Mouse (Mus musculus): ENCODE results near the gene Hhipl2. TPM values are rescaled to one million over a fixed set of nuclear protein-coding genes. Genes with fewer than 3 reads are reported as not detected.
"Not testable (repeated sequence)": the region's sequence is repeated elsewhere in the genome, so short reads cannot be mapped to it uniquely, and the experiment has no call there.

The Hhipl2 gene
- polyA plus RNA-seq (2016; fragmentation: Nextera tagmentation; extraction: Ambion mirVana): 0.07 and 0.09 TPM in 2 replicates

DNA sequence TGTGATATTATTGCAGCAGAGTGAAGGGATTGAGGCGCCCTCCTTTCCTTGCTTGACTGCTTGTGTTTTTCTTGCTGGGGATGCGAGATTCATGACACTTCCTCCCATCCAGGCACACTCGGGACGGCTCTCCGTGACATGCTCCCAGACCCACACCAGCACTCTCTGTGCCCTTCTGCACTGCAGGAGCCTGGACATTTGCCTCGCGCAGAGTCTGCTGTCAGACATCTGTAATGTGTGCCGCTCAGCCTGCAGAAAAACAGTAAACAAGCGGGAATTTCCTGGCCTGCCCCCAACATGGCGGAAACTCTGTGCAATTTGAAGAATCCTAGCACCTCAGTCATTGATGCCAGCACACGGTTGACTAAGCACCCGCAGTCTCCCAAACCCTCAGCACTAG is at the start of gene Hhipl2:
Gene Hhipl2 (plus strand): TSS at position 343 of the 400 bp plus-strand sequence.
- Histone ChIP-seq H3K9me3 (no peaks in the 10 kb centered on the region), H3K4me3 (no peak within 1 kb of the TSS), H3K36me3 (replicated peaks) (peaks cover 3% of the 10 kb centered on the region; the same call in 1 of the 2 replicates), H3K27ac (no peak within 1 kb of the TSS), H3K4me1 (no peaks in the 10 kb centered on the region), H3K27me3 (ENCODE audit: poor library complexity, severe bottlenecking) (no peaks in the 10 kb centered on the region)
- 86% methylated on average over 12 of the region's 12 CpGs for WGBS
- DNase-seq (ENCODE audit: extremely low spot score, low spot score): no peak

- peak; percentile 22 for DNase-seq (ENCODE audit: extremely low spot score, low spot score)
- H3K4me1 ChIP-seq: peaks cover 23% of the 10 kb centered on the region
- 1% methylated on average over 56 of the region's 56 CpGs for WGBS
- H3K27me3 ChIP-seq (ENCODE audit: poor library complexity, severe bottlenecking): no peaks in the 10 kb centered on the region
- H3K4me3 ChIP-seq: peak overlapping the region; percentile 96
- H3K27ac ChIP-seq: peak overlapping the region; percentile 88
- peaks cover 20% of the 10 kb centered on the region for H3K36me3 ChIP-seq (replicated peaks)
- H3K9me3 ChIP-seq: no peaks in the 10 kb centered on the region
Observed at GRCm38 (mm10) chr1:183368601-183369400, 49.2 kb upstream of the Hhipl2 start.

DNA sequence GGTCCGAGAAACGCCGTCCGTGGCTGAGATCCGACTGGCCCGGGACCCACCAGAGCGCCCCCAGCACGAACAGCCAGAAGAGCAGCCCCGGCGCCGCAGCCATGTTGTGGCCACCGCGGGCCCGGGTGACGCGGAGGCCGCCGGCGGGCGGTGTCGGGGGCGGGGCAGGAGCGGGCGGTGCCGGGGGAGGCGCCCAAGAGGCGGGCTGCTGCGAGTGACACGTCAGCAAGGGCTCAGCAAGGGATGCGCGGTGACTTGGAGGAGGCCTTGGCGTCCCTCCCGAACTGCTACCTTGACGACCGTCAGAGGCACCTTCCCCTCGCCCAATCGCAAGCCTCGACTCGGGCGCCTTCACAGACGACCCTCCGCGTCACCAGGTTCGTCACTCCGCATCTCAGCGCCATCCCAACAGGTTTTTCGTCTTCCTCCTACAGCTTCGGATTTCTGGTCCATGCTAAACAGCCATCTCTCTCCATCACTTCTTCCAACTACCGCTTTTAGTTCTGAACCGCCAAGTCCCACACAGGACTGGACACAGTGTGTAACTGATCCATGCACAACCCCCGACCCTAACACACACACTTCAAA is 48.5 kb upstream of the Hhipl2 start, which contains the start of gene Mia3:
Gene Mia3 (minus strand): TSS at position 127 of the 588 bp plus-strand sequence.
- Histone ChIP-seq H3K4me1 (peaks cover 23% of the 10 kb centered on the region), H3K36me3 (replicated peaks) (peaks cover 13% of the 10 kb centered on the region), H3K27me3 (ENCODE audit: poor library complexity, severe bottlenecking) (no peaks in the 10 kb centered on the region), H3K9me3 (0 out of 2 replicates have a peak, but pooled peaks cover under 1% of the 10 kb centered on the region), H3K4me3 (peak within 1 kb of the TSS; percentile 96), H3K27ac (peak within 1 kb of the TSS; percentile 88)
- WGBS: under 1% methylated on average over 43 of the region's 51 CpGs
- DNase-seq (ENCODE audit: extremely low spot score, low spot score): peak; percentile 92

- WGBS: 77% methylated on average over 5 of the region's 5 CpGs
Observed at GRCm38 (mm10) chr1:183374728-183375127, 43.3 kb upstream of the Hhipl2 start.

DNA sequence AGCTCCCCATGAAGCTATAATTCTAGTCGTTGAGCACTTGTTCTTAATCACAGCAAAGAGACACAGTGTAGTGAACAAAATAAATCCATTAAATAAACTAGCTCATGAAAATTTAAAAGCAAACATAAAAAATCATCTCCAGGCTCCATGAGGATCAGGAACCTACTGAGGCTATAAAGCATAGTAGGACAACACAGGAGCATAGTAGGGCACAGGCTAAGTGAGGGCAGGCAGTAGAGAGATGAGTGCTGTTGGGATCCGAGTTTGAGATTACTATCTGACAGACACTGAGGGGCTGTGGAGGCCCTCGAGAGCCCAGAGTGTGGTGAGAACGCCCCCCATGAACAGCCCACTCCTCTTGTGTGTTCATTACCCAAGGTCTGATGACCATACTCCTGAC is 41.0 kb upstream of the Hhipl2 start:
- Histone ChIP-seq H3K4me1 (no peaks in the 10 kb centered on the region), H3K9me3 (peaks cover 6% of the 10 kb centered on the region), H3K4me3 (no peak overlapping the region), H3K27ac (no peak overlapping the region), H3K36me3 (replicated peaks) (no peaks in the 10 kb centered on the region), H3K27me3 (ENCODE audit: poor library complexity, severe bottlenecking) (no peaks in the 10 kb centered on the region)
- WGBS: 78% methylated on average over 4 of the region's 4 CpGs
- DNase-seq (ENCODE audit: extremely low spot score, low spot score): no peak

More at GRCm38 (mm10) chr1:183374728-183375127, 43.3 kb upstream of the Hhipl2 start:
- no peak for DNase-seq (ENCODE audit: extremely low spot score, low spot score)
- no peak overlapping the region for H3K27ac ChIP-seq
- H3K36me3 ChIP-seq (replicated peaks): no peaks in the 10 kb centered on the region
- H3K27me3 ChIP-seq (ENCODE audit: poor library complexity, severe bottlenecking): no peaks in the 10 kb centered on the region
- peaks cover 7% of the 10 kb centered on the region for H3K4me1 ChIP-seq
- H3K9me3 ChIP-seq: peaks cover 6% of the 10 kb centered on the region
- H3K4me3 ChIP-seq: no peak overlapping the region

- H3K36me3 ChIP-seq (replicated peaks): no peaks in the 10 kb centered on the region
- DNase-seq (ENCODE audit: extremely low spot score, low spot score): no peak
- no peak overlapping the region for H3K27ac ChIP-seq
- H3K9me3 ChIP-seq: peaks cover 6% of the 10 kb centered on the region
- H3K4me3 ChIP-seq: no peak overlapping the region
- no peaks in the 10 kb centered on the region for H3K4me1 ChIP-seq
- 88% methylated on average over 10 of the region's 10 CpGs for WGBS
- peaks cover 5% of the 10 kb centered on the region for H3K27me3 ChIP-seq (ENCODE audit: poor library complexity, severe bottlenecking)
Observed at GRCm38 (mm10) chr1:183378321-183378941, 39.6 kb upstream of the Hhipl2 start.

GRCm38 (mm10) chr1:183379376-183379775 is 38.6 kb upstream of the Hhipl2 start:
- H3K27me3 ChIP-seq (ENCODE audit: poor library complexity, severe bottlenecking); H3K4me3 ChIP-seq; H3K4me1 ChIP-seq; H3K36me3 ChIP-seq (replicated peaks); DNase-seq (ENCODE audit: extremely low spot score, low spot score); H3K27ac ChIP-seq; H3K9me3 ChIP-seq: not testable (repeated sequence)
- 93% methylated on average over 3 of the region's 3 CpGs for WGBS

- WGBS: 92% methylated on average over 5 of the region's 5 CpGs
- no peak overlapping the region for H3K27ac ChIP-seq
Observed at GRCm38 (mm10) chr1:183381816-183382215, 36.2 kb upstream of the Hhipl2 start.

GRCm38 (mm10) chr1:183382621-183383020 is 35.4 kb upstream of the Hhipl2 start:
- Histone ChIP-seq H3K4me3 (no peak overlapping the region), H3K27me3 (ENCODE audit: poor library complexity, severe bottlenecking) (peaks cover 28% of the 10 kb centered on the region), H3K9me3 (no peaks in the 10 kb centered on the region), H3K27ac (no peak overlapping the region), H3K36me3 (replicated peaks) (no peaks in the 10 kb centered on the region), H3K4me1 (no peaks in the 10 kb centered on the region)
- DNase-seq (ENCODE audit: extremely low spot score, low spot score): no peak
- WGBS: 85% methylated on average over 2 of the region's 2 CpGs

More at GRCm38 (mm10) chr1:183381816-183382215, 36.2 kb upstream of the Hhipl2 start:
- Histone ChIP-seq H3K4me3 (no peak overlapping the region), H3K4me1 (no peaks in the 10 kb centered on the region), H3K36me3 (replicated peaks) (no peaks in the 10 kb centered on the region), H3K27me3 (ENCODE audit: poor library complexity, severe bottlenecking) (peaks cover 20% of the 10 kb centered on the region), H3K9me3 (no peaks in the 10 kb centered on the region)
- DNase-seq (ENCODE audit: extremely low spot score, low spot score): no peak

DNA sequence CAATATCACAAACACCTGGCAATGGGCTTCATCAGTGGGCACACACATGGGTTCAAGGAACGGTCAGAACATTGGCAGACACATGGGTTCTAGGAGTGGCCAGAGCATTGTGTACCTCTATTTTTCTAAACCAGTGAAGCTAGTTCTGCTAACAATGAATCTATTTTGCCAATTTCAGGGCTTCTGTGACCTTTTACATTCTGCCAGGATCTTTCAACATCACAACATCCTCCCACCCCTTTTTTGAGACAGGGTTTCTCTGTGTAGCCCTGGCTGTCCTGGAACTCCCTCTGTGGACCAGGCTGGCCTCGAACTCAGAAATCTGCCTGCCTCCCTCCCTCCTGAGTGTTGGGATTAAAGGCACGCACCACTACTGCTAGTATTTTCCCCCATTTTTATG is 30.6 kb upstream of the Hhipl2 start:
- H3K36me3 ChIP-seq (replicated peaks): peaks cover 20% of the 10 kb centered on the region
- peaks cover 11% of the 10 kb centered on the region for H3K4me1 ChIP-seq
- H3K27me3 ChIP-seq (ENCODE audit: poor library complexity, severe bottlenecking): peaks cover 29% of the 10 kb centered on the region
- not testable (repeated sequence) for H3K4me3 ChIP-seq; DNase-seq (ENCODE audit: extremely low spot score, low spot score); H3K27ac ChIP-seq; H3K9me3 ChIP-seq
- WGBS: 89% methylated on average over 3 of the region's 3 CpGs

GRCm38 (mm10) chr1:183388426-183389406 is 29.3 kb upstream of the Hhipl2 start, which contains the start of gene Taf1a:
TSS of gene Taf1a (plus strand) at chr1:183388981.
- Histone ChIP-seq H3K27ac (peak within 1 kb of the TSS; percentile 82), H3K36me3 (replicated peaks) (peaks cover 32% of the 10 kb centered on the region), H3K4me1 (peaks cover 11% of the 10 kb centered on the region), H3K9me3 (no peaks in the 10 kb centered on the region), H3K27me3 (ENCODE audit: poor library complexity, severe bottlenecking) (peaks cover 22% of the 10 kb centered on the region), H3K4me3 (peak within 1 kb of the TSS; percentile 79)
- peak; percentile 92 for DNase-seq (ENCODE audit: extremely low spot score, low spot score)
- WGBS: 6% methylated on average over 44 of the region's 44 CpGs

DNA sequence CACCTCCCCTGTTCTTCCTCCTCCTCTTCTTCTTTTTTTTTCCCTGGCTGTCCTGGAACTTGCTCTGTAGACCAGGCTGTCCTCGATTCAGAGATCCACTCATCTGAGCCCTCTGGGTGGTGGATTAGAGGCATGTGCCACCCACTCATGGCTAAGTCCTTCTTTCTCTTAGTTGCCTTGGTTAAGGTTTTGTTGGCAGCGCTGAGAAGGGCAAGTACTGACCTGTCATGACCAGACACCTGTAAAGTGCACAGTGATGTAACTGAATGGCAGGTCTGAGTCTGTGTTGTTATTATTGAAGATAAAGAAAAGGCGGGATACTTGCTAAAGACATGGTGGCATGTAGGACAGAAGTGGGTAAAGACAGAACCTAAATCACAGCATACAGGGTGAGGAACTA is 14.6 kb upstream of the Hhipl2 start:
- no peaks in the 10 kb centered on the region for H3K9me3 ChIP-seq
- no peak overlapping the region for H3K27ac ChIP-seq
- WGBS: 90% methylated on average over 3 of the region's 3 CpGs
- peaks cover 75% of the 10 kb centered on the region for H3K36me3 ChIP-seq (replicated peaks)
- H3K4me3 ChIP-seq: no peak overlapping the region
- no peaks in the 10 kb centered on the region for H3K27me3 ChIP-seq (ENCODE audit: poor library complexity, severe bottlenecking)
- DNase-seq (ENCODE audit: extremely low spot score, low spot score): no peak
- H3K4me1 ChIP-seq: no peaks in the 10 kb centered on the region

Data from forebrain, embryonic 10.5 days (tissue).